Mouse (Mus musculus) heart, postnatal 0 days (tissue): ENCODE results near the gene Plscr1.

Experiments
- CTCF ChIP-seq: IDR thresholded peaks from 2 replicates; pipeline ENCODE4 v1.5.1; 2016; ENCODE audit warnings: antibody characterized with exemption, control low read depth, low read depth
- EP300 ChIP-seq: IDR thresholded peaks from 2 replicates; pipeline ENCODE4 v1.6.1; 2016; ENCODE audit warnings: antibody characterized with exemption, low read depth

DNA sequence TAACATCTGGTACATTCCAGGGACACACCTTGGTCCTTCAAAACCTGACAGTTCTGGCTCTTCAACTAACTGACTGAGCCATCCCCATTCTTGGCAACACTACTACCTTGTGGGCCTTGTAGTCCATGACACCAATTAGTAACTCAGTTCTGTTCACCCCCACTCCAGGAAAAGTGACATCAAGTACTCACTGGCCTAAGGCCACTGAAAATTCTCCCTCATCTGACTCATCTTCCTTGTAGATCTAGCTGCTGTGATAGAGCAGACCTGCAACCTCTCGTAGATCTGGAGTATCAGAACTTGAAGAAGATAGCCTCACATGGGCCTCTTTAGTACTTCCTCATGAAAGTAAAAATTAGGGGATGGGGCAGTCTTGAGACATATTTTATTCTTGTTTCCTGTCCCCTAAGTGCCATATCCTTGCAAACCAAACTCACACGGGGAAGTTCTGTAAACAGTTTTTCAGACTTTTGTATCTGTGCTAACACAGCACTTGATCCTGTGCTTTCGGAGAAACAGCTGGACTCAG lies 23.4 kb upstream of the Plscr1 start:
- TF ChIP-seq CTCF (no peak), EP300 (no peak)
